Mouse (Mus musculus): ENCODE results near the gene Ciapin1. TPM values are rescaled to one million over a fixed set of nuclear protein-coding genes. Genes with fewer than 3 reads are reported as not detected.
"Not testable (repeated sequence)": the region's sequence is repeated elsewhere in the genome, so short reads cannot be mapped to it uniquely, and the experiment has no call there.

Ciapin1 gene
- total and polyA plus RNA-seq, 2 experiments from 2014 or later, result 60.6 to 162 TPM

DNA sequence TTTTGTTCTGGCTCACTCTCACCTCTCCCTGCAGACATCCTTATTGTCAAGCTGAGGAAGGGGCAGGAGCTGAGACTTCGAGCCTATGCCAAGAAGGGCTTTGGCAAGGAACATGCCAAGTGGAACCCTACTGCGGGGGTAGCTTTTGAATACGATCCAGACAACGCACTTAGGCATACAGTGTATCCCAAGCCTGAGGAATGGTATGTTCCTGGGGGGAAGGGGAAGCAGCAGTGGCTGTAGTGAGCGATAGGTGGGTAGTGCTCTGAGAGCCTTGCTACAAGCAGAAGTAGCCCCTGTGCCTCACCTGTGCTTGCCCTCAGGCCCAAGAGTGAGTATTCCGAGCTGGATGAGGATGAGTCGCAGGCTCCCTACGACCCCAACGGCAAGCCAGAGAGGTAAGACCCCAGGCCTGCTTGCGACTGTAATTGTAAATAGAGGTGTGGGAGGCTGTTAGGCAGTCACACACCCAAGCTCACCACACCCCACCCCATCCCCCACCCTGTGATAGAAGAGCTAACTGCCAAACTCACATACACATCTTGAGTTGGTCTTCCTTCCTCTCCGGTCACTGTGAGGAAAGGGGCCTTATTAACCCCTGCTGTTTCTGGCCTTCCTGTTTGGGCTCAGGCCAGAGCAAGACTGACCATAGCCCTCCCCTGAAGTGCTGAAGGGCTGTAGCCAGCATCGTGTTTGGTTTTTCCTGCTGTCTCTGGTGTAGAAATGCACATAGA lies 24.5 kb upstream of the Ciapin1 start:
- no peak for ATAC-seq (ENCODE audit: low FRiP score)
- H3K27me3 ChIP-seq (ENCODE audit: insufficient read depth, low read length), result no peaks in the 10 kb centered on the region
- H3K4me2 ChIP-seq (ENCODE audit: low read depth, low read length, poor library complexity, severe bottlenecking), result no peak overlapping the region
- no peak overlapping the region for H3K4me3 ChIP-seq (ENCODE audit: low read depth, low read length)
- H3K36me3 ChIP-seq (ENCODE audit: insufficient read depth, low read length), result peaks cover 53% of the 10 kb centered on the region
- no peak for DNase-seq (ENCODE audit: low spot score)
- no peak overlapping the region for H3K9ac ChIP-seq (replicated peaks; ENCODE audit: low read length, poor library complexity, severe bottlenecking)
- TF ChIP-seq CTCF (IDR thresholded peaks at IDR 0.05), result no peak
- 89% methylated on average over 12 of the region's 12 CpGs for WGBS
- H3K9me3 ChIP-seq (ENCODE audit: low read length), result no peaks in the 10 kb centered on the region
- H3K4me1 ChIP-seq (ENCODE audit: insufficient read depth, low read length), result no peaks in the 10 kb centered on the region
- no peak overlapping the region for H3K27ac ChIP-seq (ENCODE audit: low read depth, low read length)

DNA sequence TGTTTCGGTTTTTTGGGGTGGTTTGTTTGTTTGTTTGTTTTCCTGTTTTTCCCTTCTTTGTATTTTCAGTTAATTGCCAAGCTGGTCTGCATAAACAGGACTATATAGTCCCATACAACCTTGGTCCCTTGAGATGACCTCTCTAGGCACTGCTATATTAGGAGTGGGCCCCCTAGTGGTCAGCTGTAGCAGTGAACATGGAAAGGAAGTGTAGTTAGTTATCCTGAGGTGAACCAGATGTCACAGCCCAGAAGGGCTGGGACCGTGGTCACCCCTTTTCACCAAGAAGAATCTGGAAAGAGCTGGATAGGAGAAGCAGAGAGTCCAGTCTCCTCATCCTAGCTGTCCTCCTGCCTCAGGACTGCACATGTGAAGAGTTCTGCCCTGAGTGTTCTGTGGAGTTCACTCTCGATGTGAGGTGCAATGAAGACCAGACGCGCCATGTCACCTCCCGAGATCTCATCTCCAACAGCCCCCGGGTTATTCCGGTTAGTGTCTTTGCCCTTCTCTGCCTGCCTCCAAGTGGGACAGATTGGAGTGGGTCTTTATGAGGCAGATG lies 23.3 kb upstream of the Ciapin1 start:
- TF ChIP-seq CTCF (IDR thresholded peaks at IDR 0.05), result peak; percentile 90
- Histone ChIP-seq H3K9ac (replicated peaks; ENCODE audit: low read length, poor library complexity, severe bottlenecking) (no peak overlapping the region), H3K9me3 (ENCODE audit: low read length) (no peaks in the 10 kb centered on the region), H3K4me3 (ENCODE audit: low read depth, low read length) (no peak overlapping the region), H3K27me3 (ENCODE audit: insufficient read depth, low read length) (no peaks in the 10 kb centered on the region), H3K4me1 (ENCODE audit: insufficient read depth, low read length) (no peaks in the 10 kb centered on the region), H3K36me3 (ENCODE audit: insufficient read depth, low read length) (peaks cover 46% of the 10 kb centered on the region), H3K27ac (ENCODE audit: low read depth, low read length) (no peak overlapping the region), H3K4me2 (ENCODE audit: low read depth, low read length, poor library complexity, severe bottlenecking) (no peak overlapping the region)
- DNase-seq (ENCODE audit: low spot score) (peak; percentile 72), ATAC-seq (ENCODE audit: low FRiP score) (no peak)
- WGBS, result 78% methylated on average over 8 of the region's 8 CpGs

DNA sequence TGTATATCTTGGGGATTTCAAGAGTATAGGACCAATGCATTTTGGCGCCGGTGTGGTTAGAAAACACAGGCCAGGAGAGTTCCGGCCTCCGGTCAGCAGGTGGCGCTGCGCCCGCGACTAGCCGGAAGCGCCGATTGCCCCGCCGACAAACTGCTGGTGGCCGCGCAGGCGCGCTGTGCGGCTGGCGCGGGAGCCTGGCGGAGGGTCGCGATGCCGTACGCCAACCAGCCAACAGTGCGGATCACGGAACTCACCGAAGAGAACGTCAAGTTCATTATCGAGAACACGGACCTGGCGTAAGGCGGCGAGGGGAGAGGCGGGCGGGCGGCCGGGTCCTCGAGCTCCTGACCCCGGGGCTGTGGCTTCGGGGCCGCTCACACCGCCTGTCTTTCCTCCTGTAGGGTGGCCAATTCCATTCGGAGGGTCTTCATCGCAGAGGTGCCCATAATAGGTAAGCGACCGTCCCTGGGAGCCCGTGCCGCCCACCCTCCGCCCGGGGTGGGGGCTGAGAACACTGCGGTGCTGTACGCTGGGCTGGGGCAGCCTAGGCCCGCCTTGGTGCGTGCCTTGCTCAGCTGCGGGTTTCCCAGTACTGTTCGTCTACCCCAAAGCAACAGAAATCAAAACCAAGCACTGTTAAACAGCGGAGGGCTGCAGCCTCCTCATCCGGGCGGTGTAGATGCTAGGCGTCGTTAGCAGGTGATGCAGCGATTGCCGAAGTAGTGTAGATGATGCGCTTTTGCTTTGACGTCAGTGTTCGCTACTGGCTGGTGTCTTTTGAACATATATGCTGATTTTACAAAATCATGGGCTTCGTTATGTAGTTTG lies 19.4 kb upstream of the Ciapin1 start, which contains the start of gene Polr2c:
TSS of gene Polr2c (plus strand) at position 105 of the 828 bp plus-strand sequence.
- DNase-seq (ENCODE audit: low spot score), result peak; percentile 91
- Histone ChIP-seq H3K4me3 (ENCODE audit: low read depth, low read length) (peak within 1 kb of the TSS; percentile 94), H3K27ac (ENCODE audit: low read depth, low read length) (peak within 1 kb of the TSS; percentile 81), H3K27me3 (ENCODE audit: insufficient read depth, low read length) (no peaks in the 10 kb centered on the region), H3K36me3 (ENCODE audit: insufficient read depth, low read length) (peaks cover 35% of the 10 kb centered on the region), H3K9me3 (ENCODE audit: low read length) (no peaks in the 10 kb centered on the region), H3K9ac (replicated peaks; ENCODE audit: low read length, poor library complexity, severe bottlenecking) (peak within 1 kb of the TSS; percentile 96), H3K4me1 (ENCODE audit: insufficient read depth, low read length) (no peaks in the 10 kb centered on the region), H3K4me2 (ENCODE audit: low read depth, low read length, poor library complexity, severe bottlenecking) (peak within 1 kb of the TSS; percentile 67)
- peak; percentile 90 for TF ChIP-seq CTCF (IDR thresholded peaks at IDR 0.05)
- peak; percentile 85 for ATAC-seq (ENCODE audit: low FRiP score)
- 1% methylated on average over 68 of the region's 68 CpGs for WGBS

DNA sequence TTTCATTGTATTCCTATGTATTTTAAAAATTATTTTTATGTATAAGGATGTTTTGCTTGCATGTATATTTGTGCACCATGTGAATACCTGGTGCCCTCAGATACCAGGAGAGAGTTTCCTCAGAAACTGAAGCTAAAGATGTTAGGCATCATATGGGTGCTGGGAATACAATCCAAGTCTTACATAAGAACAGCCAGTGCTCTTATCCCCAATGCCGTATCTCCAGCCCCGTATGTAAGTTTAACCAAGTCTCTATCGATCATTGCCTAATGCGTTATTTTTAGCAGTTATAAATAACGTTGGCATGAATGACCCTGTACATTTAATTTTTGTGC lies 18.8 kb upstream of the Ciapin1 start:
- no peak overlapping the region for H3K9ac ChIP-seq (replicated peaks; ENCODE audit: low read length, poor library complexity, severe bottlenecking)

DNA sequence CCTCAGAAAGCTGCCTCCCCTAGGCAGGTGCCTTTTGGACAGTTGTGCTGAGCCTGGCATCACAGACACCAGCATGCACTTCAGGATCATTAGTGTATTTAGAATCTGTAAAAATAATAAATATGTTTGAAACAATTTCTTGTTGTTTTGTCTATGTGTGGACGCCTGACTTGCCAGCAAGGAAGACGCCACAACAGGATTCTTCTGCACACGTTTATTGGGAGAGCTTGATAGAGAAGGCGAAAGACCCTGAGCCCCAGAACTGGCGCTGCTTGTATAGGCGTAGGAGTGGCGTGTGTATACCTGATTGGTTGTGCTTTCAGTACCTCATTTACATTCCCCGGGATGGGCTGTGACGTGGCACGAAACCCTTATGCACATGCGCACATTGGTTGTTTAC lies 16.6 kb upstream of the Ciapin1 start:
- not testable (repeated sequence) for H3K27me3 ChIP-seq (ENCODE audit: insufficient read depth, low read length); H3K4me2 ChIP-seq (ENCODE audit: low read depth, low read length, poor library complexity, severe bottlenecking); H3K9ac ChIP-seq (replicated peaks; ENCODE audit: low read length, poor library complexity, severe bottlenecking); ATAC-seq (ENCODE audit: low FRiP score); H3K4me3 ChIP-seq (ENCODE audit: low read depth, low read length); H3K9me3 ChIP-seq (ENCODE audit: low read length); H3K4me1 ChIP-seq (ENCODE audit: insufficient read depth, low read length); H3K27ac ChIP-seq (ENCODE audit: low read depth, low read length); DNase-seq (ENCODE audit: low spot score)
- peaks cover 37% of the 10 kb centered on the region for H3K36me3 ChIP-seq (ENCODE audit: insufficient read depth, low read length)
- 90% methylated on average over 11 of the region's 11 CpGs for WGBS

More for the DNA sequence above, 18.8 kb upstream of the Ciapin1 start:
- no peak overlapping the region for H3K27ac ChIP-seq (ENCODE audit: low read depth, low read length)
- TF ChIP-seq CTCF (IDR thresholded peaks at IDR 0.05), result no peak
- 33% methylated on average over 5 of the region's 5 CpGs for WGBS
- no peaks in the 10 kb centered on the region for H3K27me3 ChIP-seq (ENCODE audit: insufficient read depth, low read length)
- peaks cover 34% of the 10 kb centered on the region for H3K36me3 ChIP-seq (ENCODE audit: insufficient read depth, low read length)
- peak overlapping the region; percentile 94; the same call in 1 of the 2 replicates for H3K4me3 ChIP-seq (ENCODE audit: low read depth, low read length)
- DNase-seq (ENCODE audit: low spot score), result no peak
- no peaks in the 10 kb centered on the region for H3K9me3 ChIP-seq (ENCODE audit: low read length)
- no peak overlapping the region for H3K4me2 ChIP-seq (ENCODE audit: low read depth, low read length, poor library complexity, severe bottlenecking)
- H3K4me1 ChIP-seq (ENCODE audit: insufficient read depth, low read length), result no peaks in the 10 kb centered on the region
- 0 out of 2 replicates have a peak, but pooled peaks have one; percentile 9 for ATAC-seq (ENCODE audit: low FRiP score)

All from midbrain, postnatal 0 days (tissue).